Mouse (Mus musculus): ENCODE data around the gene Zfand6.

Gene Zfand6

GRCm38 (mm10) chr7:84594087-84594916, 95.5 kb downstream of the Zfand6 start:
- DNase-seq (ENCODE audit: low spot score), result no peak

DNA sequence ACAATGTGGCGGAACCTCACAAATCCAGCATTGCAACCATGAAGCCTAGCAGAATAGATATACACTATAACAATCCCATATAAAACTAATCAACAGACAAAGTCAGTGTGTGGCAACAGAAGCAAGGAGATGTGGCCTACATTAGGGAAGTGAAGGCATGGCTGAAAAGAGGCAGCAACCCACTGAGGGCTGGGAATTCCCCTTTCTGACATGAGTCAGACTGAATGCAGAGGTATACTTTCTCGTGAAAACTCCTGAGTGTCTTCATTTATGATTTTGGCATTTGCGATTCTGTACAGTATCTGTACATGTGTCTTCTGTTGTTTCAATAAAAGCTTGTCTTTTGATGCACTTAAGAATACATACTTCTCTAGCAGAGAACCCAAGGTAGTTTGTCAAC, 98.4 kb downstream of the Zfand6 start:
- DNase-seq (ENCODE audit: low spot score), result no peak

- no peak for DNase-seq (ENCODE audit: low spot score)
Observed at GRCm38 (mm10) chr7:84590622-84591021, 99.1 kb downstream of the Zfand6 start.

DNA sequence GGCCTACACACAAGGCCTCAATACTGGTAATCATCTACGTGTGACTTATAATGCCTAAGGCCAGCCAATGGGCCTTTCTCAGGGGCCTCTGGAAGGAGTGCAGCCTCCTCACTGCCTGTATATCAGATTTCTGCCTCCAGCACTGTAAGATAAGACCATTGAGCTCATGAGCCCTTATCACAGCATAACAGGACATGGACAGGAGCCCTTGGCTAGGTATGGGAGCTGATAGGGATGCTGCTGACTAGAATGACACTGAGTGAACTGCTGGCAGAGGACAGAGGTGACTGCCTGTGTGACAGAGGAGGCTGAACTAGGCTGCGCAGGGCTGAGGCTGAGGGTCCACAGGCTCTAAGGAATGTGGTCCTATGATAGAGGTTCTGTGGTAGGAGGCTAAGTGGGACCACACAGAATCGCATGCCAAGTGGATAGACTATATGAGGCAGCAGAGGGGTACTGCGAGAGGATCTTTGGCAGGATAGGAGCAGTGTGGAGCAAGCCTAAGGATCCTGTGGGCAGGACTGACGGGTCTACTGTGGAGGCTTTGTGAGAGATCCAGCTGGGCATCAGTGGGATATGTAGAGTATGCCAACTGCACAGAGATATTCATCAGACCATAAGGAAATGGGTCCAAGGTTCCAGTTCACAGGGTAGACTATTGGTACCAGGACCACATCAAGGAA, 102.5 kb downstream of the Zfand6 start:
- DNase-seq (ENCODE audit: low spot score), result no peak

DNA sequence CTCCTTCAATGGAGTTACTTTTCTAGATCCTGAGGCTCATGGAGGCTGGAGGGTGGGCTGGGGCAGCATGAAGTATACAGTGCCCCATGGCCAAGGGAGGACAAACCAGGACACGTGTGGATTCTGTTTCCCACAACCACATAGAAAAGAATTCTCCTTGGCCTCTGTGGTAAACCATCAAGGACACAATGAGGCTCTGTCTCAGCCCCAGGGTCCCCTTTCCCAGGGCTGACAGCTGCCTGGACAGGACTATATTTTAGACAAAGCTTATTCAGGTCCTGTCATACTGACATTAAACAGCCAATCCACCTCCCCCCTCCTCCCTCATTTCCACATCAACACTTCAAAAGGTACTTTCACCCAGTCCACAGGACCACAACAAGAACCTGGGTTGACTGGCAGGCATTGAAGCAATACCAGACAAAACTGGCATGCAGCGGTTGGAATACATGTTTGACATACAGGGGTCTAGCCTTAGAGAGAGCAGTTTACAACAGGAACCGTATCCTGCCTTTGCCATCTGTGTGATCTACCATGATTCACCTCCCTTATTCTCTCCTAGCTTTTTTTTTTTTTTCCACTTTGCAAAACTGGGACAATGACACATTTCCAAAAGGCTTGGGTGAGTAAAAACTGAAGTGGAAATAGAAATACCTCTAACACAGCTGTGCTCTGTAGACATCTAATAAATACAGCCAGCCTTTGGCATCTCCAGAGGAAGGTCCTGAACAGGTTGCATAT, 103.2 kb downstream of the Zfand6 start:
- DNase-seq (ENCODE audit: low spot score), result no peak

DNA sequence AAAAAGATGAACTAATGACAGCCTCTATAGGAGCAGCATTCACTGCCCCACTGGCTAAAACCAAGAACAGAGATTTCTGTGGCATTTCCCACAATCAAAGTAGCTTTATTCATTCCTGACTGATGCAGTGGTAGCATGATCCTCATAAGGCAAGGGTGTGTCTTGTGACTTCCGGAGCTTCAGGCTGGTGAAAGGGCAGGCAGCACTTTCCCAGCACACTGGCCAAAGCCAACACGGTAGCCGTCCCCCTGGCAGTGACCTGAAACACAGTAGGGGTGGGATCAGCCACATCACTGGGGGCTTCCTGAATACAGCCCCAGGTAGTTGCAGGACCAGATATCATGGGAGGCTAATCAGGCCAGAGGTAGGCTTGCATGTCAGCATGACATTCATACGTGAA, 104.7 kb downstream of the Zfand6 start:
- DNase-seq (ENCODE audit: low spot score), result no peak

GRCm38 (mm10) chr7:84579769-84580168, 110.0 kb downstream of the Zfand6 start:
- DNase-seq (ENCODE audit: low spot score), result no peak

DNA sequence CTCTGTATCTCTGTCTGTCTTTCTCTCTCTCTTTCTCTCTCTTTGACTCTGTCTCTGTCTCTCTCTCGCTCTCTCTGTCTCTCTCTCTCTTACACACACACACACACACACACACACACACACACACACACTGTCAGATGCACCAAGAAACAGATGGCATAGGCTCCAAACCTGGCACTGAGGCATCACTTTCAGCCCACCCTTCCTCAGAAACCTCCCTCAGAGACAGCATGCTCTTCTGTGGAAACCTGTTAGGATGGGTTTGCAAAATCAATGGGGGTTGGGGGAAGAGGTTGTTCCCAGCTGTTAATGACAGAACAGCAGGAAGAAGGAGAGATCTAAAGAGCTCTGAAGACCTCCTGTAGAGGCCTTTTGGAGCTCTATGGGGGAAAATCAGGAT, 110.9 kb downstream of the Zfand6 start:
- no peak for DNase-seq (ENCODE audit: low spot score)

- no peak for DNase-seq (ENCODE audit: low spot score)
Observed at GRCm38 (mm10) chr7:84577034-84577433, 112.7 kb downstream of the Zfand6 start.

- no peak for DNase-seq (ENCODE audit: low spot score)
Observed at GRCm38 (mm10) chr7:84566200-84566599, 123.6 kb downstream of the Zfand6 start.

GRCm38 (mm10) chr7:84564236-84564635, 125.5 kb downstream of the Zfand6 start:
- no peak for DNase-seq (ENCODE audit: low spot score)
